Mouse (Mus musculus): ENCODE results near the gene Fam205a4.
"Not testable (repeated sequence)": the region's sequence is repeated elsewhere in the genome, so short reads cannot be mapped to it uniquely, and the experiment has no call there.

Gene Fam205a4

GRCm38 (mm10) chr4:41965758-41966157 lies at the start of gene Fam205a4:
Gene Fam205a4, plus strand, starts transcription at chr4:41966058.
- in situ Hi-C loops (cut with MboI, MseI): loop anchor here (10.0 kb wide), 1 partner anchor 889 kb away; the partner anchor contains the start of genes Fam205a1 and Gm12394

- in situ Hi-C loops (cut with MboI, MseI): not testable (repeated sequence)
These were observed 24.6 kb upstream of the Fam205a4 start, which contains the start of gene Gm20878 for GRCm38 (mm10) chr4:41941272-41941671. Gene Gm20878, plus strand, starts transcription at chr4:41941572.

Measured in T-helper 1 cell (primary cell).